Mouse (Mus musculus): ENCODE data around the gene Kcnq2.

Kcnq2 gene

DNA sequence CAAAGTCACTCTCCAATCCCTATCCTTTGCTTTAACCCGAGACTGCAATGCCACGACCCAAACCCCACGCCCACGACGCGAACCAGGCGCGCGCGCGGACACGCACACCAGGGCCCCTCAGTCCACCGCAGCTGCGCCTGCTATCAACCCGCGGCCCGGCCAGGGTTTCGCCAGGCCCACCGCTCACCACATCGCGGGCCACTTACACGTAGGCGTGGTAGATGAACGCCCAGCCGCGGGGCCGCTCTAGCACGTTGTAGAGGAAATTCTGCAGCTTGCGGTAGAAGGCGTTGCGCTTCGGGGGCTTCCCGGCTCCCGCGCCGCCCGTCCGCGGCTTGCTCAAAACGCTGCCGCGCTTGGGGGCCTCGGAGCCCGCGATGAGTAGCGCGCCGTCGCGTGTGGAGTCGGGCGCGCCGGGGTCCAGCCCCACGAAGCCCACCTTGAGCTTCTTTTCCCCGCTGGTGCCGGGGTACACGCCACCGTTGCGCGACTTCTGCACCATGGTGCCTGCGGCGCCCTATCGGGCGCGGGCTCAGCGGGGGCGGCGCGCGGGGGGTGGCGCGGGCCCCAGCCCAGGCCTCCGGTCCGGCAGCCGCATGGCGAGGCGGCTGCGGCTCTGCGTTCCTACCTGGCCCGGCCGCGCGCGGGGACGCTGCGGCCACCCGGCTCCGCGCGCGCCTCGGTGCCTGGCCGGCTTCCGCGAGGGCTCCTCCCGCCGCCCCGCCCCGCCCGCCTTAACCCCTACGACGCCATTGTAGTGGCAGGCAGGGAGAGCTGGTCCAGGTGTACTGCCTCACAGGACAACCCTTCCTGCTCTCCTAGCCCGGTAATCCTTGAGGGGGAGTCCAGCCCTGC, at the start of gene Kcnq2:
Kcnq2 (minus strand) TSS at position 710 of the 855 bp plus-strand sequence.
- DNase-seq (ENCODE audit: low spot score in 2 of 2): peak in 1 of 2 experiments; percentile 58

DNA sequence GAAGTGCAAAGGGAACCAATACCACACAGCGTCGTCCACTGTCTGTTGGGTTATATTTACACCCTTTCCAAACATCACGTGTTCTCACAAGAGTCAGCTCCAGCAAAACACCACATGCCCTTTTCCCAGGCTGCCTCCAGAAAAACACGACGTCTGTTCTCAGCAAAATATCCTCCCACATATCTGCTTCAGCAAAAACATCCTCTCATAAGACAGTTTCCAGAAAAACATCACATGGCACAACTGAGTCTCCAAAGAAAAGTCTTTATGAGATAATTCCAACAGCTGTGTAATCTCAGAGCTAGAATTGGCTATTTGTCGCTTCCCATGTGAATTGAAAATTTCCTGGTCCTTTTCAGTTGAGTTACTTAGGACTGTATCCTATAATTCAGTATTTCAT, 45.8 kb upstream of the Kcnq2 start:
- no peak for DNase-seq (ENCODE audit: low spot score in 2 of 2)

DNA sequence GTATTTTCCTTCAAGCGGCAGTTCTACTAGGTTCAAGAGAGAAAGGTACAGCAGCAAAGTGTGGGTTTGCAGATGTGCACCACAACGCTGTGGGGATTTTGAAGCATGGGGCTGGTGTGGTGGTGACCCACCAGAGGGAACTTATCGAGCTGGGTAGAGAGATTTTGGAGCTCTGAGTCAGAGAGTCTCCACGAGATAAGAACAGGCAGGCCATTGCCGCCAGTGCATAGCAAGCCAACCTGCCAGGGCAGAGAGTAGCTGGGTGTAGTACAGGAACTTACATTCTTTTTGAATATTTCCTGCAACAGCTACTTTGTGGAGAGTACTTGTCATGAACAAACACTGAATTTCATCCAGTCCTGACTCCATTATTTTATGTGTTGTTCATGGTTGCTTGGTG, 43.4 kb upstream of the Kcnq2 start:
- DNase-seq (ENCODE audit: low spot score in 2 of 2): no peak

DNA sequence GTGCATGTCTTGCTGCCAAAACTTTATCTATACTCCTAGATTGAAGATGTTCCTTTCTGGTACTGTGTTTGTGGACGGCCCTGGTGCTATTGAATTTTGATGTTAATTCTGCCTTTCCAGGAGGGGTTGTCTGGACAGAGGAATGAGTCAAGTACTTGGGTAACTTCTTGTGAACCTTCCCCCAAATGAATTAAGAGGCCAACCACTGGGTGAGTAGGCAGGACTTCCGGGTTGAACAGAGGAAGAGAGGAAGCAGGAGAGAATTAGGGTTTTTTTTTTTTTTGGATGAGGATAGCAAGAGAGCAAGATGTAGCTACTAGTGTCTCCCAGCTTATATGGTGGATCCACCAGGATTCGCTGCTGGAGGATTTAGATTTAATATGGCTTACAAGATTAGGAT, 42.9 kb upstream of the Kcnq2 start:
- DNase-seq (ENCODE audit: low spot score in 2 of 2): no peak

DNA sequence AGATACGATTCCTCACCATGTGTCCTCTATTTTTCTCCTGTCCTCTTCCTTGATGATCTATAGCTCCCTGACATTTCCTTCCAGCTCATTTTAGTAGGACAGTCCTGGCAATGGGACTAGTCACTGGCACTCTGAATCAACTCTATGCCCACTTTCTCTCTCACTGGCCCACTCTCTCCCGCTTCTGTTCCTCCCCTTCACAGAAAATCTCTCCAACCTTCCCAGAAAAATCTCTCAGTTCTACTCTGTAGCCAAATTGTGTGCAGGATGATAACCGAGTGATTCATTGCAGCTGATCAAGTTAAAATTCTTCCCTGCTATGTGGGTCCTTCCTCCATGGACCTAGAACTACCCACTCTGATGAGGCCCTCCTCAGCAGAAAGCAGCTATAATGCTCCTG, 39.5 kb upstream of the Kcnq2 start:
- DNase-seq (ENCODE audit: low spot score in 2 of 2): no peak

DNA sequence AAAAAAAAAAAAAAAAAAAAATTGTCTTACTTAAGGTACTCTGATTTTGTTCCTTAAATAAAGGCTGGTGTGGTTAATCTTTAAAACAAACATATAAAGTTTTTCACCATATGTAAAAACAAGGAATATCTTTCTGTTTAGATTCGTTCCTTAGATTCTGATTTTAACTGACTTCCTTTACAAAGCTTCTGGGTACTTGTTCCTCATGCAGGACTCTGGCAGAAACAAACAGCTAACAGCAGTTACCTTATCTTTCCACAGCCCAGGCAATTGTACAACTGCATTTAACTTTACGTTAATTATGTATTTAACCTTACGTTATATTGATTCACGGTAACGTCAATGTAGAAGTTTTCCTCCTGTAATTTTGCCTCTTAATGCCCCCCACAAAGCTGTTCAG, 31.4 kb upstream of the Kcnq2 start:
- no peak for DNase-seq (ENCODE audit: low spot score in 2 of 2)

DNA sequence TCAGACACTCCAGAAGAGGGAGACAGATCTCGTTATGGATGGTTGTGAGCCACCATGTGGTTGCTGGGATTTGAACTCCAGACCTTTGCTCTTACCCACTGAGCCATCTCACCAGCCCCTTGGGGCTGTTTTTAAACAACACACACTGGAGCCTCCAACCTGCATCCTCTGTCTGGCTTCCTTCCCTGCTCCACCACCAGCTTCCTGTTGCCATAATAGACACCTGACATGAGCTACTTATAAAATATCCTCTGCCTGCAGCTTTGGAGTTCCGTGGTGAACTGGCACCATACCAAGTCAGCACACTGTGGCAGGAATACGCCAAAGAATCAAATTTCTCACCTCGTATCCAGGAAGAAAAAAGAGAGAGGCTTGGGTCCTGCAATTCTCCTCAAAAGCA, 25.7 kb upstream of the Kcnq2 start:
- DNase-seq (ENCODE audit: low spot score in 2 of 2): no peak

DNA sequence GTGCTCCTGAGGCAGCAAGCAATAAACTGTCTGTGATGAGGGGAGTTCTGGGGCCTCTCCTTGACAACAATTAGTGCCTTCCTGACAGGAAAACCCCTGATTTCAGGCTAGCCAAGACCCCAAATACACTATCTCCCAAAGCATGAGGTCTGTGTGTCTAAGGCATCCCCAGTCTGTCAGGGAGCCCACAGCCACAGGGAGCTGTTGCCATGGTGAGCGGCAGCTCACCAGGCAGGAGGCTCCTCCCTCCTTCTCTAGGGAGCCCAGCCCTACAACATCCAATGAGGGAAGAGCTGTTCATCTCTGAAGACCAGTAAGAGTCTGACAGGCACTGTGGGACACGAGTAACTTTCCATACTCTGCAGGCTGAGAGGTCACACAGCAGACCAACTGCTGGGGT, 24.7 kb upstream of the Kcnq2 start:
- DNase-seq (ENCODE audit: low spot score in 2 of 2): no peak

DNA sequence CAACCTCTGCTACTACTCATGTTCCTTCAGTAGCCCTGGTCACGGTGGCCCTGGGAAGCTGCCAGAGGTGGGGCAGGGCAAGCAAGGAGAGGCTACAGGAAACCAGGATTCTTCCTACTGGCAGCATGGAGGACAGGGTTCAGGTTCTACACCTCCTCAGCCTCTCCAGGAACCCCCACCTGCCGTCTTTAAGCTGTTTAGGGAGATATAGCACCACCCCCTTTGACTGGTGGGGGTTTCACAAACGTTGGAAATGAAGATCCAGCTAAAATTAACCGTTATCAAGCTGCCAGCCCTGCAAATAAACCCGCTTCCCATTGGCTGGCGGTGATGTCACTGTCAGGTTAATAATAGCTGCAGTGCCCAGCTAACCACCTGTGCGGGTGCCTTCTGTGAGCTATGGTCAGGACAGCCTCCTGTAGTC, 24.0 kb upstream of the Kcnq2 start:
- DNase-seq (ENCODE audit: low spot score in 2 of 2): no peak

DNA sequence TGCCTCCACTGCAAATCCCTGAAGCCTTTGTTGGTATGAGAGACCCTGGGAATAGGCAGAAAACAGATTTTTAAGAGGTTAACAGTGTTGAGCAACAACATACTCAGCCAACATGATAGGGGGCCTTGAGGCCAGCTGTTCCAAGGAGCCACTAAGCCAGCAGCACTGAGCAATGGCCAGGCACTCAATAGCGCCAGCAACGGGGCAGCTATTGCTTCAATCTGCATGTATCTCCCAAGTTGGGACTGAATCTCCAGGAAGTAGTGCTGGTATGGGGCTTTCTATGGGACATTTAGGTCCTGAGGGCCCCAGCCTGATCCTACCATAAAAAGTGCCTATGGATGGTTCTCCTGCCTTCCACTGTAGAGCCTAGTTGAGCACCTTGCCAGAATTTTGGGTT, 23.4 kb upstream of the Kcnq2 start:
- no peak for DNase-seq (ENCODE audit: low spot score in 2 of 2)

DNA sequence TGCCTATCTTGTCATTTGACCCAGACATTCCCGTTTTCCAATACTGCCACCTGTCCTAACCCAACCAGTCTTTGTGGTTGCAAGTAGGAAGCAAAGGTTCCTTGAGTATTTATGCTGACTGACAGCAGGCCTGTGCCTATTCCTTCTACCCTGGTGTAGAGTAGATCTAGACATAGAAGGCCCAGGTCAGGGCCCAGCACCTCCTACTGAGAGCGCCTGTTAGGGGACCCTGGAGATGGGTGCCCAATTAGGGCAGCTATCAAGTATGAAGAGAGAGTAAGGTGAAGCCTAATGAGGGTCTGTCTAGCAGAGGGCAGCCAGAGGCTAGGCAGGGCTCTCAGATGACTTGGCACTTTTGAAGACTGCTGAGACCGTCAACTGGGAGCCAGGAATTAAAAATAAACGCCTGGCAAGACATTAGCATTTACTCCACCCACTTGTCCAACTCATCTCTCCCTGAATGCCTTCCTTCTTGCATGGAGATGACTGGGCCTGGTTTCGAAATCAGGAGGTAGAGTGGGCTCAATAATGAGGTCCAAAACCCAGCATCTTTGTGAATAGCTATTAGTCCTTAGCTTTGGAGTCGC, 22.7 kb upstream of the Kcnq2 start:
- no peak for DNase-seq (ENCODE audit: low spot score in 2 of 2)

DNA sequence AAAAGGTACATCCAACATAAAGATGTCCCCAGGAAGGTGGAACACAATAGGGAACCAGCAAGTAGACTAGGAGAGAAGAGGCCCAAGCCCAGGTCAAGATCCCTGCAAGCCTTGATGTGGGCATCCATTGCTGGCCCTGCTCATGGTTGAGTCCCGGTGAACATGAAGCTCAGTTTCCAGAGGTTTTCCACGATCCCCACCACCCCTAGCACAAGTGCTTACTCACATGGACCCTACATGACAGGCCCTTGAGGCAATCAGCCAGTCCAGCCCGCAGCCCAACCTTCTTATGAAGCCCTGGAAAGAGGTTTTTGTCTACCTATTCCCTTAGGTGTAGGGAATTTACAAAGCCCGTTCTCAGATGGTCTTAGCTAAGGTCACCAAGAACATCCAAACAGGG, 22.1 kb upstream of the Kcnq2 start:
- no peak for DNase-seq (ENCODE audit: low spot score in 2 of 2)

DNA sequence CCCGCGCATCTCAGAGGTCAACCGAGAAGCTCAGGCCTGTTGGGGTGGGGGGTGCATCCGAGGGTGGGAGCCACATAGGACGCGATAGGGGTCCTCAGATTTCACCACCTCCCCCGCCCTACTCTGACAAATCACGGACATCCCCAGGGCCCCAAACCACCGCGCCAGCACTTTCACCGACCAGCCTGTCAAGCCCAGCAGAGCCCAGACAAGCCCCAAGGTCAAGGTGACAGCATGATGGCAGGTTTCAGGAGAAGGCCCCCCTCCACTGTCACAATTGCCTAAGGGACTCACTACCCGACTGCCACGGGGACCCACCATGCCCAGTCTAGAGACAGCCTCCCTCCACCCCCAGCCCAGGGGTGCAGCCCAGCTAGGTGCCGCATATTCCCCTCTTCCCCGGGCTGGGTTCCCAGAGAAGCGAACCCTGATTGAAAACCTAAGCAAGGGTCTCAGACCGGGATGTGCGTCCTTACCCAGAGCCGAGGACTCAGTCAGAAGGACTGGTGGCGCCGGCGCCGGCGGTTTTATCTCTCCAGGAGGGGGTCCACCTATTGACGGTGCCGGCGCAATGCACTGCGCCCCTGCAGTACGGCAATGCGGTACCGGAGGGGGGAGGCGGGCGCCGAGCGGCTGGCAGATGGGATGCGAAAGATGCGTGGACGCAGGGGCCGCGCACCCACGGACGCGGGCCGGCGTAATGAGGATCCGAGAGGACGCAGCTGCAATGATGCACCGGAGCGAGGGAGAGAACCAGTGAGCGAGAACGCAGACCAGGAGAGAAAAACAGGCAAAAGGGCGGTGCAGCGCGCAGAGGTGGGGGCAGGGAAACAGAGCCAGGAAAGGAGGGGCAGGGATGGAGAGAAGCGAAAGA, 21.4 kb upstream of the Kcnq2 start, which contains the start of gene Eef1a2:
Eef1a2 (minus strand) TSS at position 767 of the 874 bp plus-strand sequence.
- DNase-seq (ENCODE audit: low spot score in 2 of 2): peak; percentile 48 to 64

DNA sequence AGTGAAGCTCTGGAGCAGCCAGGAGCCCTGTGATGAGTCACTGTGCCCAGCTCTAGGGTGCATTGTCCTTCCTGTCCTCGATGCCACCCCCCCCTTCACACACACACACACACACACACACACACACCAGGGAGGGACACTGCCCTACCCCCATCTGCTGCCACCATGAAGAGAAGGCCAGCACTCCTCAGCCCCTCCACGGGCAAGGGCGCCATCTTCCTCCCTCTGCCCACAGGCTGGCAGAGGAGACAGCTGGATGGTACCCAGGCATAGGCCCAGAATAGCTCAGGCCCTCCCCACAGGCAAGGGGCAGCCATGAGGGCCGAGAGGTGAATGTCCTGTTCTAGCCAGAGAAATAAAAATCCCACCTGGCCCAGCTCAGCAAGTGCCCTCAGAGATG, 20.7 kb upstream of the Kcnq2 start:
- no peak for DNase-seq (ENCODE audit: low spot score in 2 of 2)

DNA sequence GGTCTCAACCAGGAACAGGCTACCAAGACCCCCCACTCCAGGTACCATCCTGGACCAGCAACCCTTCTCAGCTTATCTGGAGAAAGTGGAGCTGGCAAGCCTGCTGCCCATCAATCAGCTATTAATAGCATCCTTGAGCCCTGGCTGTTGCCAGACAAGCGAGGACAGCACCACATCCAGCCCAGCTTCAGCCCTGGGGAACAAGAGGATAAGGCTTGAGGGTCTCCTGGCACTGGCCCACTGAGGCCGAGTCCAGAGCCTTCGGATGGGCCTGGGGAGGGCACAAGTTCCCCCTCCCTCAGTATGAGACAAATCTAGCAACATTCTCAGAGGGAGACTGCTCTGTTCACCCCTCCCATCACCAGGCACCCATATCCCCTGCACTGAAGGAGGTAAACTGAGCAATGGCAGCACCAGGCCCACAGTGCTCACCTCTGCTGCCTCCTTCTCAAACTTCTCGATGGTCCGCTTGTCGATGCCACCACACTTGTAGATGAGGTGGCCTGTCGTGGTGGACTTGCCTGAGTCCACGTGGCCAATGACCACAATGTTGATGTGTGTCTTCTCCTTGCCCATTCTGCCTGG, 19.8 kb upstream of the Kcnq2 start:
- no peak for DNase-seq (ENCODE audit: low spot score in 2 of 2)

DNA sequence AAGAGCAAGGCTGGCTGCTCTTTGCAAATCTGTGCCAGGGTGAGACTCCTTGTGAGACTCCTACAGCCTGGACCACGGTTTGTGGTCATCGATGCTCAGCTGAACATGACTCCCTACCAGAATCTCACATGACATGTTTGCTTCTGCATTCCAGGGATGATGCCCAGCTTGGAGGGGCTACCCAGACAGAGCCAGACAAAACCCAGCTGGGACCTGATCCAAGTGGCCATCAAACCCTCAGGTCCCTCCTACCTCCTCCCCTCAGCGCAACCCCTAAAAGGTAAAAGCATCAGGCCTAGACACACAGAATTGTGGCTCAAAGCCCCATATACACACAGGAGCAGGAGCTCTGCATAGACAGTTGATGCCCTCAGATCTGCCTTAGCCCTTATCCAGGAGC, 19.3 kb upstream of the Kcnq2 start:
- no peak for DNase-seq (ENCODE audit: low spot score in 2 of 2)

DNA sequence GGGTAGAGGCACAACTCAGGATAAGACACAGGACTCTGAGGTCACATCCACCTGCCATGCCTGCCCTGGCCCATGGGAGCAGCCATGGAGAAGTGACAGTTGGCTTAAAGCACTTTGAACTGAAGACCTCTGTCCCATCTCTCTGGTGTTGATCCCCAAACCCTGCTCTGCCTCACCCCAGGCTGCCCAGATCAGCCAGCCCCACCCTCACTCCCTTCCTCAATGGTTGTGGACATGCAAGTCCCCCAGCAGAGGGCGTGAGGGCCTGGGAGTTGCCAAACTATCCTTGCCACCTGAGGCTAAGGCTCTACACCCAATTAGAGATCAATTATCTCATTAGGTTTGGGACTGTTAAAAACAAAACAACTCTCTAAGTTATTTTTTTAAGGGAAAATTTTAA, 18.7 kb upstream of the Kcnq2 start:
- DNase-seq (ENCODE audit: low spot score in 2 of 2): no peak

DNA sequence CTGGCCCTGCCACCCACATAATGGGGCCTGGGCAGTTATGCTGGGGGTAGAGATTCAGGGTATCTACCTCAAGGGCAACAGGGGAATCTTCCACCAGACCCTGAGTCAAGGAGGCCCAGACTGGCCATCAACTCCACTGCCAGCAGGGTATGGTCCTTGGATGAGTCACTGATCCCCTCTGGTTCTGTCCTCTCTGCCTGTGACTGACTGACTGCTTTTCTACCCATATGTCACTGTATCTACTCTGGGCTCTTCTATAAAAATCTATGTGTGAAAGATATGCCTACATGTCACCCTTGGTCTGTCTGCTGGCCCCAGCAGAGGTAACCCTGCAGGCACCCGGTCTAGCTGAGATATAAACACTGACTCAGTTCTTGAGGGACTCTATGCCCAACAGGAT, 18.0 kb upstream of the Kcnq2 start:
- DNase-seq (ENCODE audit: low spot score in 2 of 2): no peak

DNA sequence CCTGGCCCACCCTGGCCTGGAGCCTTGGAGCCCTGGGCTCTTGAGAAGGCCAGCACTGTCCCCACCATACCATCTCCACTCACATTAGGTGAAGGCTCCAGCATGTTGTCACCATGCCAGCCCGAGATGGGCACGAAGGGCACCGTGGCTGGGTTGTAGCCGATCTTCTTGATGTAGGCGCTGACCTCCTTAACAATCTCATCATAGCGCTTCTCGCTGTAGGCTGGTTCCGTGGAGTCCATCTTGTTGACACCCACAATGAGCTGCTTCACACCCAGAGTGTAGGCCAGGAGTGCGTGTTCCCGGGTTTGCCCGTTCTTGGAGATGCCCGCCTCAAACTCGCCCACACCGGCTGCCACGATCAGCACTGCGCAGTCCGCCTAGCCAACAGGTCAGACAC, 17.6 kb upstream of the Kcnq2 start:
- DNase-seq (ENCODE audit: low spot score in 2 of 2): no peak

DNA sequence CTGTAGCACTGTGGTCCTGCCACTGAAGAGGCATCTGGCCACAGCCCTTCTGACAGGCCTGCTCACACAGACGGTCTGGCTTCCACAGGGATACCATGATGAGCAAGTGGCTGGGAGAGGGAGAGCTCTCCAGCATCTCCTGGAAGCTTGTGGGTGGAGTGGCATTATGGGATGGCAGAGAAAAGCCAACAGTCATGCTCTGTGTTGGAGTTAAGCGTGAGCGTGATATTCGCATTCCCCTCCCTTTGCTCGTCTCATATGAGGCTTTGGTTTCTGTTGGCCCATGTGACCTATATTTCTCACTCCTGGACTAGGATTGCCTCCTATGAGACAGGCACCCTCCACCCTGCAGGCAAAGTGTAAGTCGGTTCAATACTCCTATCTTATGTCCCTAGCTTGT, 15.2 kb upstream of the Kcnq2 start:
- DNase-seq (ENCODE audit: low spot score in 2 of 2): no peak

DNA sequence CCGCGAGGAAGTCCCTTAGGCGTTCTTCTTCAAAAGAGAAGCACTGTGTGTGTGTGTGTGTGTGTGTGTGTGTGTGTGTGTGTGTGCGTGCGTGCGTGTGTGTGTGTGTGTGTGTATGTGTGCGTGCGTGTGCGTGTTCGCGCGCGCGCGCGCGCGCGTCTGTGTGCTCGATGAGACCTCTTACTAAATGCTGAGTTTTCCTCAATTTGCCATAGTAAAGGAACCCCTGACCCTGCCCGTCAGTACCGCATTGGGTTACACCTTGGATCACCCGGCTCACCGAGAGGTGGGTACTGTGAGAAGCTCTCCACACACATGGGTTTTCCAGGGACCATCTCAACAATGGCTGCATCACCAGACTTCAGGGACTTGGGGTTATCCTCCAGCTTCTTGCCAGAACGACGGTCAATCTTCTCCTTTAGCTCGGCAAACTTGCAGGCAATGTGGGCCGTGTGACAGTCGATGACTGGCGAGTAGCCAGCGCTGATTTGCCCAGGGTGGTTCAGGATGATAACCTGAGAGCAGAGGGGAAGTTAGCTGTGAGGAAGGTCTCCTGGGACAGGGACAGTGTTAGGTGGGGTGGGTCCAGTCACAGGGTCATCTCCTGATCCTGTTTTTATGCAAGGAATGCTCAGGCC, 13.3 kb upstream of the Kcnq2 start:
- no peak for DNase-seq (ENCODE audit: low spot score in 2 of 2)

All from cerebellum, postnatal 4 days (tissue).